Mouse (Mus musculus) left cerebral cortex, adult 11 months (tissue): ENCODE results near the gene Gm10961.
"Not testable (repeated sequence)": the region's sequence is repeated elsewhere in the genome, so short reads cannot be mapped to it uniquely, and the experiment has no call there.

Experiments
- DNase-seq: peaks from one replicate; pipeline ENCODE4 v3.0.0; 2022; ENCODE audit warnings: low spot score

Gene Gm10961

DNA sequence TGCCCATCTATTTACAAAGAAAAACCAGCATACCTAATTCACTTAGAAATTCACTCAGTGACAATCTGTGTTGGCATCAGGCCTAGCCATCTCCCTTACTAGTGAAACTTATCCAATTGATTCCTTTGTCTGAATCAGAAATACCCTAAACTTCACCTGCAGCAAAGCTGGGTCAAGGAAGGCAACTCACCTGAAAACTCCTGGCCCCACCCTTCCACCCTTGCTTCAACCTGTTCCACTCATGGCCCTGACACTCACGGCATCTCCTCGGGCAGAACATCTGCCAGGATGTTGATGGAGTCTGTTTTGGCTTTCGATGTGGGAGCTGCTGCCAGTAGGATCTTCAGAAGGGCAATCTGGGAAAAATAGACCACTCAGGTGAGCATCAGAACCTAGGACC lies 13.3 kb upstream of the Gm10961 start:
- no peak for DNase-seq

- DNase-seq = no peak
Measured at GRCm38 (mm10) chr3:107619911-107620310, 11.2 kb upstream of the Gm10961 start.

- no peak for DNase-seq
Measured at GRCm38 (mm10) chr3:107621286-107622075, 9.6 kb upstream of the Gm10961 start.

- DNase-seq = no peak
Measured at GRCm38 (mm10) chr3:107622537-107622936, 8.6 kb upstream of the Gm10961 start.

GRCm38 (mm10) chr3:107624424-107624823 lies 6.7 kb upstream of the Gm10961 start:
- DNase-seq = no peak

DNA sequence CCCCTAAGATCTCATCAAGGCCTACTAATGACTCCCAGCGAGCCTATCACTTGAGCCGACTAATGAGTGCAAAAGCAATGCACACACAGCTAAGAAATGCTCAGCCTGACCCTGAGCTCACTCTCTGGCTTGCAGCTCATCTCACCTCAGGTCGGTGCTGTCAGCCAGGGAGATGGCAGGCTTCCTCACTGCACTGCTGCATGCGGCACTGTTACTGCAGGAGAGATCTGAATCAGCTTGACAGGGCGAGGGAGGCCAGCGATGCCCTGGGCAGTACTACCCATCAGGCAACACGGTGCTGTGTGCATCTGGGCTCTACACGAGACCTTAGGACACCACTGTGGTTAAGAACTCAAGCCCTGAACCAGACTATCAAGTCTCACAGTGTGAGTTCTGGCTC lies 5.6 kb upstream of the Gm10961 start:
- no peak for DNase-seq

GRCm38 (mm10) chr3:107626751-107627150 lies 4.4 kb upstream of the Gm10961 start:
- no peak for DNase-seq

GRCm38 (mm10) chr3:107627641-107628040 lies 3.5 kb upstream of the Gm10961 start:
- no peak for DNase-seq

DNA sequence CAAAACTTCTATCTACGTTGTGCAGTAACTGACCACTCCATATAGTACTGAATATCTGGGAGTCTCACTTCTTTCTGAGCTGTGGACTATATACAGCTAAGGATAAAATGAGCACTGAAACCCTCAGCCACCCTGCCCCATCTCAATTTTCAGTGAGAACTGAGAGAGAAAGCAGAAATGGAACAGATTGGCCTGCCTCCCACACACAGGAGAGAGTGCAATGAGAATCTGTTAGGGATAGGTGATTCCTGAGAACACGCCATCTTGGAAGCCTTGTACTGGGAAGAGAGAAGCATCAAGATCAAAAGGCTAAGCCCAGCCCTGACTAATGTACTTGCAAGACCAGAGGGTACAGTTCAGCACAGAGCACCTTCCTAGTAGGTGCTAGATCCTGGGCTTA lies 2.6 kb upstream of the Gm10961 start:
- no peak for DNase-seq

DNA sequence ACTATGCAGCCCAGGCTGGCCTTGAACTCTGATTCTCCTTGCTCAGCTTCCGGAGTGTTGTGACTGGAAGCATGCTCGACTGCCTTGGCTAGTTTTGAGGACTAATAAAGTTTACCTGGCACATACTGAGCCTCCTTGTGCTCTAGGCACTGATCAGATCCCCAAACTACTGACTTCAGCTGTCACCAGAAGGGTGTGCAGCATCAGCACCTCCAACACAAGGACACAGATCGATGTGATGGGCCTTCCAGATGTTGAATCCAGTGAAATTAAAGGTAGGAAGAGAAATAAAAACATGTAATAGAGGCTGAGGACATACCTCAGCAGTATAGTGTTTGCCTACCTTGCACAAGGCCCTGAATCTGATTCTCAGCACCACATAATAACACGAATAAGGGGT lies 1.7 kb upstream of the Gm10961 start:
- no peak for DNase-seq

GRCm38 (mm10) chr3:107631523-107631958 lies 419 bp downstream of the Gm10961 start, which contains the start of gene Strip1:
Strip1 (minus strand) TSS chr3:107631694.
- peak; percentile 89 for DNase-seq

DNA sequence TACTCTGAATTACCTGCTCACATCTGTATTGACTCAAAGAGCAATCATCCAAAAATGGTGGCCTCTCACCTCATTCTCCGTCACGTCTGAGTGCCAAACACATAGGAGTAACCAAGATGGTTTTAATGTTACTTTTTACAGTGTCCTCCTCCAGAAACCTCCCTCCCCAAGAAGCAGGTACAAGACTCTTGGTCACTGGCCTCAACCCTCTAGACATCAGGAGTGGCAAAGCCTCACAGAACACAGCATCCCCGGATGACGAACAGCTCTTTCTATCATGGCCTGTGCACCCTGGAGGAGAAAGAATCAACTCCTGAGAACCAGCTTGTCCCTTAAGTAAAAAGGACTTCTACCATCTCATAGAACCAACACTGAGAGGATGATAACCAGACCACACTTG lies 1.7 kb downstream of the Gm10961 start:
- no peak for DNase-seq

DNA sequence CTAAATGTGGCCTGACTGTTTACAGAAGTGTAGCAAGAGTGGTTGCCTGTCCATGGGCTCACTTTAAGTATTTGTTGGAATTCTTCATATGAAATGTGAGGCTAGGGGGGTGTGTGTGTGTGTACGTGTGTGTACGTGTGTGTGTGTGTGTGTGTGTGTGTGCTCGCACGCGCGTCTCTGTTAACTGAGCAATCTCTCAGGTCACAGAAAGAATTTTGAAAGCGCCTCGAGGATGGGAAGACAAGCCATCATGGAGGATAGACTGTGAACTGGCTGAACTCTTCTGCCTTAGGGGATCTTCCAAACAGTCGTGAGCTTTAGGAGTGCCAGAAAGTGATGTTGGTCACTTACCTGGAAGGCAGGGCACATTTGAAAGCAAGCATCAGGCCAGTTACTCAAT lies 2.8 kb downstream of the Gm10961 start:
- no peak for DNase-seq

DNA sequence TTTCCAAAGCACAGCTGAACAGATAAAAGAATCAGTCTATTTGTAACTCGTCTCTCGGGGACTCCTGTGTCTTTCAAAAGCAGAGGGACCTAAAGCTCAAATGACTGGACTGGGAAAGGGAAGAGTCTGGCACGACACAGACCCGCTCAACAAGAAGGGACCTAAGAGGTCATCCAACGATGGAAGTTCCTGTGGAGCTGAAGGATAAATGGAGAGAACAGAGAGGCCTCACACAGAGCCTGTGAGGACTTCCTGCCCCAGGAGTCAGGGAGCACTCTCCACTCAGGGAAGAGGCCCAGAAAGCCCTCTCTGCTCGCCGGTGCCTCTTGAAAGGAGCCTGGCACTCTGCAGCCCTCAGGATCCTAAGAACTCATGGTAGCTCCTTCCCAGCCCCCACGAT lies 4.7 kb downstream of the Gm10961 start:
- DNase-seq = no peak

- no peak for DNase-seq
Measured at GRCm38 (mm10) chr3:107636236-107636635, 5.1 kb downstream of the Gm10961 start.

DNA sequence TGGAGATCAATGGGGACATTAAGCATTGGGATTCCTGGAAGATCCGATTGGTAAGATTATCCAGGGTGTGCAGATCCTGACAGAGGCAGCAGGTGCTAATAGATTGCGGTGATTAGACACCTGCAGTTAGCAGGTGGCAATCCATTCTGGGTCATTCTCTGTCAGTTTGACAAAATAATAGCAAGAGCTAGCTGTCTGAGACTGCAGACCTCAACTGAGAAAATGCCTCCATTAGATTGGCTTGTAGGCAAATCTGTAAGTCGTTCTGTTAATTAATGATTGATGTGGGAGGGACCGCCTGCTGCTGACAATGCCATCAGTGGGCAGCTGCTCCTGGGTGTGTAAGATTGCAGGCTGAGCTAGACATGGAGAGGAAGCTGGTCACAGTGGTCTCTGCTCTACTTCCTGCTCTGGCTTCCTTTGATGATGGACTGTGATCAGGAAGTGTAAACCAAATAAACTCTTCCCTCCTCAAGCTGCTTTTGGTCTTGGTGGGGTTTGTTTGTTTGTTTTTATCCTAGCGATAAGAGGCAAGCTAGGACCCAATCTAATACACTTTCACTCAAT lies 6.6 kb downstream of the Gm10961 start:
- DNase-seq = no peak

DNA sequence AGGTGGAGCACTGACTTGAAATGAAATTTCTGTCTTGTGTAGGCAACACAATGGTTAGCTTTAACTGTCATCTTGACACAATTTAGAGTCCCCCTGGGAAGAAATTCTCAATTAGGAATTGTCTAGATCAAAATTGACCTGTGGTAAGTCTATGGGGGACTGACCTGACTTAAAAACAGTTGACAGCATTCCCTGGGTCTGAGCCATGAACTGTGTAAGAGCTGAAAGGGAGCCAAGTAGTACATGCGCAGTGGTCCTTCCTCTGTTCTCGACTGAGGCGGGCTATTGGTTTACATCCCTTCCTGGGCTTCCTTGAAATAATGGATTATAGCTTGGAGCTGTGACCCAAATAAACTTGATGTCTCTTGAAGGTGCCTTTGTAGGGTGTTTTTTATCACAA lies 15.8 kb downstream of the Gm10961 start:
- DNase-seq = no peak

- DNase-seq = not testable (repeated sequence)
Measured at GRCm38 (mm10) chr3:107650276-107650675, 19.2 kb downstream of the Gm10961 start.

DNA sequence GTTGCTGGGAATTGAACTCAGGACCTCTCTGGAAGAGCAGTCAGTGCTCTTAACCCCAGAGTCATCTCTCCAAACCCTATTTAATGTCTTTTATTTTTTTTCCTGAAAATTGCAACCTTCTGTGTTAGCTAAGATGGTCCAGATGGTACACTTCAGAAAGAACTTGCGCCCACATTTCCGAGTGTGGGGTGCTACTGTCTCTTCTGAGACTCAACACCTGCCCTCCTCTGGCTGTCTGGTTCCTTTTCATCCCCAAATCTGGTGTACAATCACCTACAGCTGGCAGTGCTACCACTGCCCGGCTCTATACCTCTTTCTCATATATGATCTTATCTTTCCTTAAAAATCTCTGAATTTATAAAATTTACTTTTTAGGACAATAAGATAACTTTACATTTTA lies 21.8 kb downstream of the Gm10961 start:
- DNase-seq = no peak

DNA sequence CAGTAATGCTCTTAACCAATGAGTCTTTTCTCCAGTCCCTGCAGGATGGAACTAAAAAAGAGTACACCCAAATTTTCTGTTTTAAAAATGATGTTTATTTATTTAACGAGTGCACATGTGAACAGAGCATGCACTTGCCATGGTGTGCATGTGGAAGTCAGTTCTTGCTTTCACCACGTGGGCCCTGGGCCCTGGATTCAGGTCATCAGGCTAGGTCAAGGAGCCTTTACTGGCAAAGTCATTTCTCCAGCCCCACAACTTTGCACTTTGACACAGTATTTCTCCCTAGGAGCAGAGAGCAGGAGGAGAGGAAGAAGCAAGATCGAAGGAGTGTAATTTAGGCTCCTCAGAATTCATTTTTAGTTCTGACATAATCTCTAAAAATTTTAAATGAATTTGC lies 23.7 kb downstream of the Gm10961 start:
- no peak for DNase-seq

DNA sequence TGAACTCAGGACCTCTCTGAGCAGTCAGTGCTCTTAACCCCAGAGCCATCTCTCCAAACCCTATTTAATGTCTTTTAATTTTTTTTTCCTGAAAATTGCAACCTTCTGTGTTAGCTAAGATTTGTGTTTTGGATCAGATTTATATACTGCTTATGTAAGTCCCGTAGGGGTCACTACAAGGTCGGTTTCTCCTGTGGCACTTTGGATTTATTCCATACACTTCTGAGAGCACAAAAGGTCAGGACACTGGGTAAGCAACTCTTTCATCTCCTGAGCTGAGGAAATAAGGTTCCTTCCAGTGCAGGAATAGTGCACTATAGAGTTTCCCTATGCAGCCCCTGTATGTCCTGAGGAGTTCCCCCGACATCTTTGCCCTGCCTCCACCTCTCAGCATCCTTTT lies 24.4 kb downstream of the Gm10961 start:
- no peak for DNase-seq

- no peak for DNase-seq
Measured at GRCm38 (mm10) chr3:107656151-107656550, 25.0 kb downstream of the Gm10961 start.

- no peak for DNase-seq
Measured at GRCm38 (mm10) chr3:107656888-107657287, 25.8 kb downstream of the Gm10961 start.

DNA sequence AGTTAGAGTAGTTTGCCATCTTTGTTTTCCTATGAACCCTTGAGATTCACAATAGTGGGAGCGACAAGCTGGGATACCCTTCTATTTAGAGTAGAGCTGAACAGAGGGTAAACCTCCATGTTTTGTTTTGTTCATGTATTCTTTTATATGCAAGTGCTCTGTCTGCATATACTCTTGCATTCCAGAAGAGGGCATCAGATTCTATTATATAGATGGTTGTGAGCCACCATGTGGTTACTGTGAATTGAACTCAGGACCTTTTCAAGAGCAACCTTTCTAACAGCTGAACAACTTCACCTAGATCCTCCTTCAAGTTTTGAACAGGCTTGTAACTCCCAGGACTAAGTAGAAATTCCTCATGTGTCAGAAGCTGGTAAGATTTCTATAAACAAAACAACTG lies 27.9 kb downstream of the Gm10961 start:
- no peak for DNase-seq
